Mouse (Mus musculus) mouse trophoblast stem cell (cell line): ENCODE measurements around the gene Stx11.

ENCODE experiments used
- in situ Hi-C, 2 experiments: fragments of 300-500 bp; cut with MseI, MboI; formaldehyde crosslinking; loops; 2 replicates in 1 of 2; 3 replicates in 1 of 2; pipeline ENCODE4 v1.15.1; 2025

The Stx11 gene

DNA sequence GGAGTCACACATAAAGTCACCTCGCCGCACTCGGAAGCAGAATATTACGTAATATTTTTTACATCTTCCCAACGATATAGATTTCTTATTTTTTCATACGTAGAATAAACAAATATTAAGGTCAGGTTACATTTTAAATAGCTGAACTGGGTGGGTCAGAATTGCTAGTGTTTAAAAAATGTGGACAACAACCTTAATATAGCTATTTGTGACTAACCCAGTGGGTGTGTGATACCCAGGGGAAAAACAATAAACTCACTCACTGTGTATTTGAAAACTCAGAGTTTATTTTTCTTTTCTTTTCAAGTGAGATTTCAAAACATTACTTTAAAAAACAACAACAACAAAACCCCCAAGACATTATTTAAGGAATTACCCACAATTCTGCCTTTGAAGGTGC, 47.7 kb downstream of the Stx11 start:
- in situ Hi-C loops: loop anchor here in 1 of 2 experiments (5.0 kb wide), 1 partner anchor 49 kb away; the partner anchor contains the start of gene Utrn

DNA sequence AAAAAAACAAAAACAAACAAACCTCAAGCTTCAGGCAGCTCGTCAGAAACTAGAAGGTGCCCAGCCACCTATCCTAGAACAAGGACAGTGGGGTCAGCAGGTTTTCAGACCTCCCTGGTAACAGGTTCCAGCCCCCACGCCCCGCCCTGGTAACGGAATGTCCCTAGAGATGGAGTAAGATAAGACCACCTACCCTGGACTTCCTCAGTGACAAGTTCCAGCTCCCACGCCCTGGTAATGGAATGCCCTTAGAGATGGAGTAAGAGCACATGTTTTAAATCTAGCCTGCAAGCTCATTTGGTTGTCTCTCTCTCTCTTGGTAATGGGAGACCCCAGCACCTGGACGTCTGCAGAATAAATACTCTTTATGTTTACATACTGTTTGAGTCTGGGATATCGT, 48.3 kb downstream of the Stx11 start:
- in situ Hi-C loops: loop anchor here in 1 of 2 experiments (5.0 kb wide), 1 partner anchor 49 kb away; the partner anchor contains the start of gene Utrn

DNA sequence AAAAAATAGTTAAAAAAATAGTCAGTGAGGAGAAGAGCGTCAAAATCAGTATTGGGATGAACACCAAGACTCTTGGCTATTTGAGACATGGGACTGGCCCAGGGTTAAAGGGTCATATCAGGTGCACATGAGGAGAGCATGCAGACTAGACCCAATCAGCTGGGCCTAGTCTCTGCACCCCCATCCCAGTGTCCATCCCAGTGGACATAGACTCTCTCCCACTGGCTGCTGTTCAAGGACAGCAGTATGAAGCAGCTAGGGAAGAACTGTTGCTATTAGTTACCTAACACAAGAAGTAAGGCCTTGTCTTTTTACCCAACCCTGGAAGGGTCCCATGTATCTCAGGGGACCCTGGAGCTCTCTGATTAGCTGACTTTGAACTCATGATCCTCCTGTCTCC, 49.9 kb downstream of the Stx11 start:
- in situ Hi-C loops: no loop called here

DNA sequence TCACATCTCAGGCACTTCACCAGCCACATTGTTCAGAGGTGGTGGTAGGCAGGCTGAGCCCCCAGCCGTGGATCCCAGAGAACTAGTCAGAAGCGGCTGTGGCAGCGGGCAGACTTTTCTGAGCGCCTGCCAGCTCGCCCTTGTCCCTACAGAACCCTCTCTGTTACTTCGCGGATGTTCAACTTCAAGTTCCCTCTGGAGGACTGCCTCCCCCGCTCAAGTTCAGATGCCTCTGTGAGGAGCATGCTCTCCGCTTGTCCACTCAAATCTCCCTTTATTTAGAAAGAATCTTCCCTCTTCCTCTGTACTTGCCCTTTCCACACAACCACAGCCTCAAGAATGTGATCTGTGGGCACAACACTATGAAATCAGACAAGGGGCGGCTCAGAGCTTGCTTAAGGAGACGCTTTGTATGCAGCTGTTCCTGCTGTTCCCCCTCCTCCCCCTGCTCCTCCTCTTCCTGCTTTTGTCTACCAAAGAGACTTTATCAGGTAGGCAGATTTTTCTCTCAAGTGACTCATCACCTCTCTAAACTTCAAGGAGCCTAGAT, 52.0 kb downstream of the Stx11 start:
- in situ Hi-C loops: no loop called here

DNA sequence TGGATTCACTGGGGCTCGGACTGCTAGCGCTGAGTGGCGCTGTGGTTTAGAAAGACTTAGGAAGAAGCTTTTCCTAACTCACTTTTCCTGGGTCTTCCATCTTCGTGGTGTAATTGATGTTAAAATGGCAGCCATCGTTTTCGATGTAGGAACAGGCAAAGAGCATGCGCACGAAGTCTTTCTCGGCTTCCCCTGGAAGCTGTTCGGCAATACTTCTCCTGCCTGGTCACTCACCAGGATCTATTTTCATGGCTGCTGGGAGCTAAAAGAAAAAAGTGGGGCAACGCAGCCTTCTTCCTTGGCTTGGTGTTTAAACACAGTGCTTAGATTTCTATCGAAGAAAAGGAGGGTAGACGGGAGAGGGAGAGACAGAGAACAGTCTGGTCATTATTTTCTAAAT, 52.6 kb downstream of the Stx11 start:
- in situ Hi-C loops: no loop called here

- in situ Hi-C loops: no loop called here
Measured at GRCm38 (mm10) chr10:12909891-12910290, 54.2 kb downstream of the Stx11 start.

GRCm38 (mm10) chr10:12909179-12909578, 54.9 kb downstream of the Stx11 start:
- in situ Hi-C loops: no loop called here

- in situ Hi-C loops: no loop called here
Measured at GRCm38 (mm10) chr10:12904140-12904528, 60.0 kb downstream of the Stx11 start.

DNA sequence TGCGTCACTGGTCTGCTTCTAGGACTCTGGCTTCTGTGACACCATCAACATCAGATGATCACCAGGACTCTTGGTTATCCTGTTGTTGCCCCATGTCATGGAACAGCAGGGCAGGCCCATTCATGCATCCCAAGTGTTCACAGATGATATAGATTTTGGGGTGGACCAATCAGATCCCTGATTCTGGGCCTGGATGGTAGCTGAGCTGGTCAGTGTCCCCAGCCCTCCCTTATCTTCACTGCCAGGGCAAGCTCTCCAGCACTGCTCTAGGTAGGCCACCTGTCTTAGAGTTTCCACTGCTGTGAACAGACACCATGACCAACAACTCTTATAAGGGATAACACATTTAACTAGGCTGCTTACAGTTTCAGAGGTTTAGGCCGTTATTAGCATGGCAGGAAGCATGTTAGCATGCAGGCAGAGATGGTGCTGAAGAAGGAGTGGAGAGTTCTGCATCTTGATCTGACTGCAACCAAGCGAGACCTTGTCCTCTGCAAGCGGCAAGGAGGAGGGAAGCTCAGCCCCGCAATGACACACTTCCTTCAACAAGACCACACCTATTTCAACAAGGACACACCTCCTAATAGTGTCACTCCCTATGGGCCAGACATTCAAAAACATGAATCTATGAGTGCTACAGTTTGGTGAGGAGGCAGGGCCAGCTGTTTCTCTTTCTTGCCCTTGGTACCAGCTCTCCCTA, 60.5 kb downstream of the Stx11 start:
- in situ Hi-C loops: no loop called here

- in situ Hi-C loops: no loop called here
Measured at GRCm38 (mm10) chr10:12899901-12900300, 64.2 kb downstream of the Stx11 start.

DNA sequence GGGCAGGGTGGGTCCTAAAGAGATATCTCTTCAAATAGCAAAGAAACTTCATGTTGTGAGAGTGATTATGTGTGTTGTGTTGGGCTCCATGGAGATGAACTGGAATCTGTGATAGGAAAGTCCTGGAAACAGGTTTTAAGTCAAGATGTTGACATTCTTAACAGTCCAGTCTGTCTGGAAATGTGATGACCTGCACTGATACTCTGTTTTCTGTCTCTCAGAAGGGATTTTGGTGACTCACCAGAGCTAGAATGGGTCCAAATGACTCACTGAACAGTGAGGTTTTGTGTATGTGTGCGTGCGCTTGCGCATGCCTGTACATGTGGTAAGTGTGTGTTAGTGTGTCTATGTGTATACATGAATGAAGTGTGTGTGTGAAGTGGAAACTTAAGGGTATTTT, 70.8 kb downstream of the Stx11 start:
- in situ Hi-C loops: no loop called here

DNA sequence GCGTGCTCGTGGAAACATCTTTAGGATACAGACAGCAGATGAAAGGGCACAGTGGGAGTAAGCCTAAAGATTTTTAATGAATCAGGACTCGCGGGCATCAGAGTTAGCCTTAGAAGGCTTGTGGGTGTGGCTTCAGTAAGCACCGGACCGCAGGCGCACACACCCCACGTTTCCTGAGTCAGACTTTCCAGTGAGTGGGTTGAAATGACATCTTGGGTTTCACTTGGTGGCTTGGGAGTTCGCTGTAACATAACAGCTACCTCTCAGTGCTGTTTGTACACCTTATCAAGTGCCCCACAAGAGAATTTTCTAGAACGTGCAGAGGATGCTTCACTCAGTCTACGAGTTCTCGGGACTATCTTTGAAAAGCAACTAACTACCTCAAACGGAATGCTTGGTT, 75.7 kb downstream of the Stx11 start:
- in situ Hi-C loops: no loop called here
